Mouse (Mus musculus) C2C12 (cell line): ENCODE measurements around the gene Prr19. TPM values are rescaled to one million over a fixed set of nuclear protein-coding genes. Genes with fewer than 3 reads are reported as not detected.

Experiments used
- H3K27me3 ChIP-seq: one replicate; pipeline ENCODE4 v1.6.1; 2011; ENCODE audit not compliant: control insufficient read depth, insufficient read depth, insufficient read length
- H3K36me3 ChIP-seq: one replicate; pipeline ENCODE4 v1.6.1; 2011; ENCODE audit not compliant: control insufficient read depth, insufficient read depth
- H3K4me3 ChIP-seq: one replicate; pipeline ENCODE4 v1.5.1; 2011; ENCODE audit warnings: mild to moderate bottlenecking, control low read depth; ENCODE audit not compliant: poor library complexity, insufficient read depth, severe bottlenecking
- H3K79me2 ChIP-seq: one replicate; pipeline ENCODE4 v1.6.1; 2011; ENCODE audit not compliant: control insufficient read depth, insufficient read depth
- H3K79me3 ChIP-seq: one replicate; pipeline ENCODE4 v1.6.1; 2011; ENCODE audit warnings: low read depth, control low read depth
- H3ac ChIP-seq: one replicate; pipeline ENCODE3; 2011; ENCODE audit warnings: low read depth; ENCODE audit not compliant: control insufficient read depth, insufficient read length
- CEBPB ChIP-seq: IDR thresholded peaks from one replicate; pipeline ENCODE4 v1.6.1; 2011; ENCODE audit warnings: low read depth, mild to moderate bottlenecking, control low read depth, moderate library complexity
- CTCF ChIP-seq: IDR thresholded peaks from one replicate; pipeline ENCODE4 v1.5.1; 2011; ENCODE audit not compliant: control insufficient read depth, insufficient read depth, insufficient read length
- FOSL1 ChIP-seq: IDR thresholded peaks from one replicate; pipeline ENCODE4 v1.8.0; 2011; ENCODE audit warnings: mild to moderate bottlenecking, low read length; ENCODE audit not compliant: poor library complexity, insufficient read depth, severe bottlenecking
- MAX ChIP-seq: IDR thresholded peaks from one replicate; pipeline ENCODE4 v1.6.1; 2011; ENCODE audit warnings: mild to moderate bottlenecking, control low read depth
- MYOD1 ChIP-seq: IDR thresholded peaks from one replicate; pipeline ENCODE4 v1.6.1; 2011; ENCODE audit warnings: low read depth; ENCODE audit not compliant: control insufficient read depth, insufficient read length
- MYOG ChIP-seq: IDR thresholded peaks from one replicate; pipeline ENCODE4 v1.6.1; 2011; ENCODE audit not compliant: control insufficient read depth, insufficient read length; ENCODE audit errors: extremely low read depth
- USF1 ChIP-seq: IDR thresholded peaks from one replicate; pipeline ENCODE4 v1.6.1; 2011; ENCODE audit warnings: low read depth, mild to moderate bottlenecking, control low read depth, moderate library complexity
- polyA plus RNA-seq: library from polyadenylated mRNA; unstranded; fragments of >200 nt; fragmentation: generic; extraction: Trizol; gene quantifications from one replicate; pipeline ENCODE4 v1.2.1, GENCODE M21; 2012; ENCODE audit warnings: missing spikeins

Prr19 gene
- polyA plus RNA-seq, 1 experiment = not detected

- peaks cover 32% of the 10 kb centered on the region for H3K36me3 ChIP-seq
- peaks cover 18% of the 10 kb centered on the region for H3K79me3 ChIP-seq
- peaks cover 27% of the 10 kb centered on the region for H3K79me2 ChIP-seq
- H3K4me3 ChIP-seq = peak overlapping the region; percentile 43
- peak overlapping the region; percentile 93 for H3ac ChIP-seq
- TF ChIP-seq USF1 (no peak), MAX (no peak)
- no peaks in the 10 kb centered on the region for H3K27me3 ChIP-seq
Measured at GRCm38 (mm10) chr7:25283637-25284036, 17.6 kb upstream of the Prr19 start.

- Histone ChIP-seq H3K79me3 (peaks cover 18% of the 10 kb centered on the region), H3K79me2 (peaks cover 27% of the 10 kb centered on the region), H3K36me3 (peaks cover 38% of the 10 kb centered on the region), H3ac (no peak overlapping the region), H3K4me3 (no peak overlapping the region), H3K27me3 (no peaks in the 10 kb centered on the region)
- TF ChIP-seq CTCF (no peak), MYOD1 (no peak), MYOG (no peak), FOSL1 (no peak), USF1 (no peak), MAX (no peak), CEBPB (no peak)
Measured at GRCm38 (mm10) chr7:25284171-25284570, 17.0 kb upstream of the Prr19 start.

- Histone ChIP-seq H3K27me3 (no peaks in the 10 kb centered on the region), H3K4me3 (no peak overlapping the region), H3K79me3 (peaks cover 18% of the 10 kb centered on the region), H3ac (no peak overlapping the region), H3K79me2 (peaks cover 27% of the 10 kb centered on the region), H3K36me3 (peaks cover 41% of the 10 kb centered on the region)
- TF ChIP-seq MAX (no peak), MYOG (no peak), CTCF (no peak), MYOD1 (no peak), CEBPB (no peak), FOSL1 (no peak), USF1 (no peak)
Measured at GRCm38 (mm10) chr7:25284766-25285165, 16.4 kb upstream of the Prr19 start.

GRCm38 (mm10) chr7:25285511-25286238 lies 15.5 kb upstream of the Prr19 start:
- TF ChIP-seq MYOG = no peak
- no peak for TF ChIP-seq MYOD1
- Histone ChIP-seq H3K27me3 (no peaks in the 10 kb centered on the region), H3K4me3 (no peak overlapping the region), H3K36me3 (peaks cover 45% of the 10 kb centered on the region), H3K79me2 (peaks cover 27% of the 10 kb centered on the region), H3ac (no peak overlapping the region), H3K79me3 (peaks cover 18% of the 10 kb centered on the region)

GRCm38 (mm10) chr7:25286989-25287388 lies 14.2 kb upstream of the Prr19 start:
- Histone ChIP-seq H3K27me3 (no peaks in the 10 kb centered on the region), H3K79me2 (peaks cover 27% of the 10 kb centered on the region), H3K4me3 (no peak overlapping the region), H3K79me3 (peaks cover 16% of the 10 kb centered on the region), H3ac (no peak overlapping the region), H3K36me3 (peaks cover 52% of the 10 kb centered on the region)
- TF ChIP-seq CEBPB (no peak), MYOD1 (no peak), USF1 (no peak), MYOG (no peak), MAX (no peak), FOSL1 (no peak), CTCF (no peak)

- no peak for TF ChIP-seq CTCF
- TF ChIP-seq FOSL1 = no peak
- Histone ChIP-seq H3K27me3 (no peaks in the 10 kb centered on the region), H3K36me3 (peaks cover 53% of the 10 kb centered on the region), H3K4me3 (no peak overlapping the region), H3K79me3 (peaks cover 14% of the 10 kb centered on the region), H3ac (no peak overlapping the region), H3K79me2 (peaks cover 22% of the 10 kb centered on the region)
Measured at GRCm38 (mm10) chr7:25288011-25288410, 13.2 kb upstream of the Prr19 start.
